Mouse (Mus musculus) brain, adult 2 months (tissue): Measurements from ENCODE around the gene Polg2.
"Not testable (repeated sequence)": the region's sequence is repeated elsewhere in the genome, so short reads cannot be mapped to it uniquely, and the experiment has no call there.

Experiments used
- DNase-seq: peaks from one replicate; pipeline ENCODE4 v3.0.0; 2011; ENCODE audit warnings: low read depth, low spot score

Gene Polg2

DNA sequence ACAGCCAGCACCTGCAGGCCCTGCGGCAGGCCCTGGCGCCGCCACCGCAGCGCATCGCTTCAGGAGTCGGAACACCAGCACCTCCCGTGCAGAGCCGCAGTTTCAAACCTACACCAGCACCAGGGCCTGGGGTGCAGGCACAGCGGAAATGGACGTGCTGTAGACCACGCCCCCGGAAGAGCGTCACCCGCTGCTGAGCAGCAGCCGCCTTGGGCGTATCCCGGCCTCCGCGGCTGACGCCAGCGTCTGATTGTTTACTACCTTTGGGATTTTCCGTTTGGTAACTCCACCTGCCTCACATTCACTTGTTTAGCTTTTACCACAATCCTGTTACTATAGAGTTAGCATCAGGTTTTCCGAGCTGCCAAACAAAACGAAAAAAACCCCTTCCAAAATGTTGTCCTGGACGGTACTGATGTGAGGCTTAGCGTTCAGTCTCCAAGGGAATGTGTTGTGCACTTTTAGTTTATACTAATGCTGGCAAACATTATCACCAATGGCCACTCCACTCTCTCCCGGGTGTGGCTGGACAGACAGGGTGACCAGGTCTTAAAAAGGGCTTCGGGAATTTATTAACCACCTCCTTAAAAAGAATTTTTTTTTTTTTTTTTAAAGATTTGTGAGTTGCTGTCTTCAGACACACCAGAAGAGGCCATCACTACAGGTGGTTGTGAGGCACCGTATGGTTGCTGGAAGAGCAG lies at the start of gene Polg2:
Gene Polg2 (minus strand): TSS at position 150 of the 701 bp plus-strand sequence.
- peak; percentile 97 for DNase-seq

GRCm38 (mm10) chr11:106828079-106828478 lies 48.7 kb upstream of the Polg2 start:
- DNase-seq: no peak

DNA sequence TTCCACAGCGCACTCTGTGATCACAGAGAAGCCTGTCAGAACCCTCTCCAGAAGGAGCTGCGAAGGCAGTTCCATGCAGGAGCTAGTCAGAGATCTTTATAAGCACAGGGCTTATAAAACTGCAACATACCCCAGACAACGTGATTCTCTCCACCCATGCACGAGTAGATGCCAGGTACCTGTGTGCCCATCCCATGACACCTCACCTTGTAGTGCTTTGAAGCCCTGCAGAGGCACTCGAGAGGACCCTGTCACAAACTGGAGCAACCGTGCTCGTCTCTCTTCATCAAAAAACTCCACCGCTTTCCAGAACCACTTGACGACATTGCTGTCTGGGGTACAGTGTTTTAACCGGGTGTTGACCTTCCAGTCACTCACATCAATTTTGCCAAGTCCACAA lies 45.1 kb upstream of the Polg2 start:
- DNase-seq: peak; percentile 27

DNA sequence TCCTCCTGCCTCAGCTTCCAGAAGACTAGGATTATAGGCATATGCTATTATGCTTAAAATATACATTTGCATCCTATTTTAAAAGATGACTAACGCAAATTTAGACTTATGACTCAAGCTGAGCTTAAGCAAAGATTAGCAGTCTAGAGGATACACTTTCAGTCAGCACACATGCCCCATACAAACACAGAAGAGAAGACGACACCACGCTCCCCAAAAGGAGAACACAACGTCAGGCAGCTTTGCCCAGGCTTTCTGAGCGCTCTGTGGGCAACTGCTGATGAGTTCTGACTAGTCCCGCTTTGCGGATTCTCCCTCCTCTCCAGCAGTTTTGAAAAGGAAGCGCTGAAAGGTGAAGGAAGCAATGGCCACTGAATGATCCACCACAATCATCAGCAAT lies 44.4 kb upstream of the Polg2 start:
- peak; percentile 66 for DNase-seq

GRCm38 (mm10) chr11:106822911-106823310 lies 43.6 kb upstream of the Polg2 start:
- DNase-seq: peak; percentile 99

DNA sequence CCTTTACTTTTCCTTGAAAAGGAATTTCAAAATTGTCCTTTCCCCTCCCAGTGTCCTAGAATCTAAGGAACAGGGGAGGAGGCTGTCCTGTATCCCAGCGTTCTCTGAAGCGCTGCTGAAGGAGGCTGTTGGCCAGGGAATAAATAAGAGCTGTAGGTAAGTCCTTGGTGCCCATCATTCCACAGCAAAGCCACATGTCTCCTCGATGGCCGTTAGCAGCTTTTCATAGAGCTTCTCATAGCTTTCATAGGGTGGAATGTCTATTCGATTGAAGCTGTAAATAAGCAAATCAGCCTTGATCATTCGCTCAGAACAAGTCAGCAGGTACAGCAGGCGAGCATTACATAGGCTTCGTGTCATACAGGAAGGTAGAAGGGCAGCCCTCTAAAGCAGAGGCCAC lies 43.2 kb upstream of the Polg2 start:
- DNase-seq: peak; percentile 71

DNA sequence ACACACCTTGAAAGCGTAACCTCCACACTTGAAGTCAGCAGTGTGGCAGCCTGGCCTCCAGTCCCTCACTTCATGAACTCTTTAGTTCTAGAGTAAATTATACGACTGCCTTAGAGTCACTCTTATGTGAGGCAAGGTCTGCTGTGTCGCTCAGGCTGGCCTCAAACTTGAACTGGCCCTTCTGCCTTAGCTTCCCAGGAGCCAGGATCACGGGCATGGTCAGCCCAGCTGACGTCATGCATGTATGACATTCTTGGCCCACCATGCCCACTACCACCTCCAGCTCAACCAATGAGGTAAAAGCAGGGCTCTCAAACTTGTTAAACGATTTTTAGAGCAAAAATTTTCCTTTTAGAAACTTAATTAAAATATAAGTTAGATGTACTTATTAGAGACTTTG lies 42.1 kb upstream of the Polg2 start:
- DNase-seq: no peak

DNA sequence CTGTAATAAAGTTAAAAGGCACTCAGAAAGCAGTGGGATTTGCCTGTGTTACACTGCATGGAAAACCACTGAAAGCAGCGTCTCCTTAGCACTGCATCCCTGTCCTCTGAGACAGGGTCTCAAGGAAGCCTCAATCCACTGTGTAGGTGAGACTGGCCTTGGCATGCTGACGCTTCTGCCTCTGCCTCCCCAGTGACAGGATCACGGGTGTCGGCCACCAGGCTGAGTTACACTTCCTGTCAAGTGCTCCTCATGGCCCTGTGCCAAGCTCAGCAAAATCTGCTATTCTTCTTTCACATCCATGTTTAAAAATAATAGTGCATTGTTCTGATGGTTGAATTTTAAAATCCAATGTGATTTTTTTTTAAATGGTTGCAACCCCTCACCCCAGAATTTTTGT lies 41.6 kb upstream of the Polg2 start:
- DNase-seq: peak; percentile 65

- DNase-seq: peak; percentile 76
Observed at GRCm38 (mm10) chr11:106820252-106820651, 40.9 kb upstream of the Polg2 start.

- DNase-seq: peak; percentile 68
Observed at GRCm38 (mm10) chr11:106819595-106819994, 40.3 kb upstream of the Polg2 start.

- peak; percentile 76 for DNase-seq
Observed at GRCm38 (mm10) chr11:106818341-106818740, 39.0 kb upstream of the Polg2 start.

DNA sequence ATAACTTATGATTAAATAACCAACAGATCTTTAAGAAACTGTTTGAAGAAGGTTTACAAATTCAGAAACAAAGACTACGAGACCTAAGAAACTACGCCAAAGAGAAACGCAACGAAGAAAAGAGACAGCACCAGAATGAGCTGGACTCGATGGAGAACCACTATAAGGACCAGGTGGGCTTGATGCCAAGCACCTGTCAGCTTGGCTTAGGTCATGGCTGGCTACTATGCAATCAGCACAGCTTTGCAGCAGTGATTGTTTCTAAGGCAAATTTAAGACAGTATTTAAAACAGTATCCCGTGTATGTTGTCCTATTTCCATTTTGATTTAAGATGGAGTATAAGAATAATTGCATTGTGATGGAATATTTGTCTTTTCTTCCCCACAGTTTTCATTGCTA lies 38.5 kb upstream of the Polg2 start:
- peak; percentile 89 for DNase-seq

- peak; percentile 62 for DNase-seq
Observed at GRCm38 (mm10) chr11:106817156-106817555, 37.8 kb upstream of the Polg2 start.

DNA sequence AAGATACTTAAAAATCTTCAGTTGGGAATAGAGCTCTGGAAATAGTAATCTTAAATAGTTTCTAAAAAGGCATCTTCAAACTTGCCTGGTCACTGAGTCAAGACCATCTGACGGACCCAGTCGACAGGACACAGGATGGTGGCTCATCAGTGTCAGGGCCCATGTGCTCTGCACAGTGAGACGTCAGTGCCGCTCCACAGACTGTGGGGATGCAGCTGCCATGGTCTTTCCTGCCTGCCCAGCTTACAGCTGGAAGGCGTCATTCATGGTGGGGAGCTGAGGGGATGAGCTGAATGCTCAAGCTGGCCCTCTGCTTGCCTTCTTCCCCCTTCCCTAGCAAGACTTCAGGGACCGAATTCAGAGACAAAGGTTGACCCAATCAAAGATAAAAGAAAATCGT lies 37.0 kb upstream of the Polg2 start:
- no peak for DNase-seq

DNA sequence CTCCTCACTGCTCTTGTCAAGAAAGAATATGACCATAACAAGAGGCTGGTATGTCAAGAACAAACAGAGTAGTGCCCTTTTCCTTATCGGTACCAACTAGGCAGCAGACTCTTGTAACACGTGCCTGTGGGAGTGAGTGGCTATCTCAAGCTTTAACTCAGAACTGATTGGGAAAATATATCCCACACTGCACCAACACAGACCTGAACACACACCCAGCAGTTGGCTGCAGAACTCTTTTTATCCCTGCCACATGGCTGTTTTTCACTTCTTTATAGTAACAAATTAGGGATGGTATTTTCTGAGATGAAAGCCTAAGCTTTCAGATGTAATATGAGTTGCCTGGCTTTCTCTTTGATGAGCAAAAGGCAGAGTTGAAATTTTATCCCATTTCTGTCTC lies 36.4 kb upstream of the Polg2 start:
- DNase-seq: peak; percentile 45

DNA sequence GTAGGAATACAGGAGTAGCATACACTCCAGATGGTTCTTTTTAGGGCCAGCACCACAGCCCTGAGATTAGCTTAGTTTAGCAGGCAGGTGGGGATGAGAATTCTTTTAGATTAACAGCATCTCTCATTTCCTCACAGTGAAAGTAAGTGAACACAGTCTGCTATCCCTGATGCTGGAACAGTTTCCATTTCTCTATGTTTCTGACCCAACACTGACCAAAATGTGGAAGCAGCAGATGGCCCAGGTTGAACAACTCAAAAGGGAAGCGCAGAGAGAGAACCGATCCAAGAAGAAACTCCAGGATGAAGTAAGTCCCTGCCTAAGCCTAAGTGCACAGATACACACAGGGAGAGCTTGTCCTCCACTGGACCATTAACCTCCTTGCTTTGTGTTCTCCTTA lies 36.0 kb upstream of the Polg2 start:
- peak; percentile 81 for DNase-seq

- DNase-seq: peak; percentile 99
Observed at GRCm38 (mm10) chr11:106814601-106815320, 35.4 kb upstream of the Polg2 start.

DNA sequence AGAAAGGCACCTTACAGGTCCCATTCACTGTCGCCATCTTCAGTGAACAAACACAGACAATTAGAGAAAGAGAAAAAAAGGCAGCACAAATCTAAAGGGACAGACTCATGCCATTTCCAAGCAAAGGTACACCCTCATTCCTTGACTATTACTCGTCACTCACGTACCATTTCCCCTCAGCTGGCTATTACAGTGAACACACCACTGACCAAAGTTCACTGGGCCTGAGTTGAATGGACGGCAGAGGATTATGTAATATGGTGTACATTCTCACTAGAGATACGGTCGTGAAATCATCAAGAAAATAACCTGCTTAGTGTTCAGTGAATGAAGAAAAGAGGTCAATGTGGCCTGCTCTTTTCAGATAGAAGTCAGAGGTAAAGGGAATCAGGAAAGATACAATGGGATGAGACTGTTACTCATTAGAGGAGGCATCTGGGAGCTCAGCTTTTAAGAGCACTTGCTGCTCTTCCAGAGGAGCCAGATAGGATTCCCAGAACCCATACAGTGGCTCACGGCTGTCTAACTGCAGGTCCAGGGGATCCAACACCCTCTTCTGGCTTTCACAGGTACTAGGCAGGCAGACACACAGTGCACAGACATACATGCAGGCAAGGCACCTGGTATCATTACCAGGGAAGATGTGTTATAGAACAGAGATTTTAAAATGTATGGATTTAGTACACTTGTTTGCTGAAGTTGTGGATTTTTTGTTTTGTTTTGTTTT lies 33.2 kb upstream of the Polg2 start:
- DNase-seq: no peak

GRCm38 (mm10) chr11:106807442-106807841 lies 28.1 kb upstream of the Polg2 start:
- DNase-seq: not testable (repeated sequence)

GRCm38 (mm10) chr11:106802069-106802627 lies 22.8 kb upstream of the Polg2 start:
- peak; percentile 71 for DNase-seq

DNA sequence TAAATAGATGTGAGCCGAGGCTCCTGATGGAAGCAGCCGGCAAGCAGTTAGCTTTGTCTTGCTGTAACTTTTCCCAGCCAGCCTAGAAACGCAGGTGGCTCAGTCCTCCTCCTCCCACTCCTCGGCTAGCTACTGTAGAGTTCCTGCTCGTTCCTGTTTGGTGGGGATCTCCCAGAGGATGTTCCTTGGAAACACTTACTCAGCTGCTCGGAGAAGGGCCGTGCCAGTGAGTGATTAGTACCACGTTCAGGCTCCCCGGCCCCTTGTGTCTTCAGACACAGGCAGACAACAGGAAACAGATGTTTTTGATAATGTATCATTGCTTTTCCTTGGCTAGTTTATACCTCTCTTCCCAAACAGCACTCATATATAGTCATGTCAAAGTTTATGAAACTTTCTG lies 16.3 kb upstream of the Polg2 start:
- DNase-seq: peak; percentile 66

DNA sequence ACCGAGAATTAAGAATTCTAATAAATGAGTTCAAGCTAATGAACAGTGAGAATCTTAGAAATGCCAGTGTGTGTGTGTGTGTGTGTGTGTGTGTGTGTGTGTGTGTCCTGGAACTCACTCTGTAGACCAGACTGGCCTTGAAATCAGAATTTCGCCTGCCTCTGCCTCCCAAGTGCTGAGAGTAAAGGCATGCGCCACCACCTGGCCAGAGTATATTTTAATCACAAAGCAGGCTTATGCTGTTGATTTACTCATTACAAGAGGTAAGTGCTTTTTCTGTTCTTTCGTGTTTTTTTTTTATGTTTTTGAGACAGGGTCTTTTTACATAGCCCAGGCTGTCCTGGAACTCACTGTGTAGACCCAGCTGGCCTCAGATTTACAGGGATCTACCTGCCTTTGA lies 14.5 kb upstream of the Polg2 start:
- DNase-seq: no peak
